Mouse (Mus musculus): ENCODE results near the gene Igf2bp1.

The Igf2bp1 gene

GRCm38 (mm10) chr11:96007516-96008235 is 1.9 kb upstream of the Igf2bp1 start:
- DNase-seq (ENCODE audit: low read depth, low spot score) = no peak

GRCm38 (mm10) chr11:96006852-96007515 is 1.2 kb upstream of the Igf2bp1 start:
- no peak for DNase-seq (ENCODE audit: low read depth, low spot score)

DNA sequence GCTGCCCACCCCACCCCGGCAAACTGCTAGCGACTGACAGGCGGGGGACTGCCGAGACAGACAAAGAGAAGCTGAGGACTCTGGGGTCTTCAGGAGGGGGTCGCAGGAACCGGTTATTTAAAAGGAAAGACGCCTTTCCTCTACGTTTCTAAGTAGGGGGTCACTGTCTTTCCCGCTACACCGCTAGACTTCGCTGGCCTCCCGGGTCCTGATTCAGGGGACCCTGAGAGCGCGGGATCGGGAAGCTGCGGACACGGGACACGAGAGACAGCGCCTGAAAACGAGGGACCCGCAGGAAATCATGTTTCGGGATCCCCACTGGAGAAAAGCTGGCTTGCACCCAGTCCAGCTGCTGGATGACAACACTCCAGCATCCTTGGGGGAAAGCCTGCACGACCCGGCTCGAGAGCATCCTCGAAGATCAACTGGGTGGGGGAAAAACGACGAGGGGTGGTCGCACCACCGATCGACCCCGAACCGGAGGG is 669 bp upstream of the Igf2bp1 start:
- no peak for DNase-seq (ENCODE audit: low read depth, low spot score)

DNA sequence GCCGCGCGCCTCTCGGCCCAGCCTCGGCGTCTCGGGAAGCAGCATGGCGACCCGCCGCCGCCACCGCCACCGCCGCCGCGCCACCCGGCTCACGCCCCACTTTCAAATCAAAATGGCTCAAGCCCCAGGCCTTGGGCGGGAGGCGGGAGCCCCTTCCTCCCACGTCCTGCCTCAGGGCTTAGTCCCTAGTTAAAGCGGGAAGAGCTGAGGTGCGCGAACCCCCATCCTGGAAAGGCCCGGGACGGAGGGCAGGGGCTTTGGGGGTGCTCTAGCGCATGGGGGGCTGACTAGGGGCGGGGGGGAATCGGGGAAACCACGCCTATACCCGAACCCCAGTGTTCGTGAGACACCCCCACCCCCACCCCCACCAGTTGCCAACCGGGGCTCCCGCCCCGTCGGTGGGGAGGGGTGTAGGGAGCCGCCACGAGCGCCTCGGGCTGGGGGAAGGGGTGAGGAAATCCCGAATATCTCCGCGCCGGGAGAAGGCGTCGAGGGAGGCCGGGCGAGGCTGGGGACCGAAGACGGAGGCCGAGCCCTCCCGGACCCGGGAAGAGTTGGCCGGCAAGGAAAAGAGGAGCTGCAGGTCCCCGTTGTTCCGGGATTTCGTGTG is 842 bp downstream of the Igf2bp1 start:
- DNase-seq (ENCODE audit: low read depth, low spot score) = no peak

GRCm38 (mm10) chr11:96003969-96004792 is 1.6 kb downstream of the Igf2bp1 start:
- DNase-seq (ENCODE audit: low read depth, low spot score) = no peak

DNA sequence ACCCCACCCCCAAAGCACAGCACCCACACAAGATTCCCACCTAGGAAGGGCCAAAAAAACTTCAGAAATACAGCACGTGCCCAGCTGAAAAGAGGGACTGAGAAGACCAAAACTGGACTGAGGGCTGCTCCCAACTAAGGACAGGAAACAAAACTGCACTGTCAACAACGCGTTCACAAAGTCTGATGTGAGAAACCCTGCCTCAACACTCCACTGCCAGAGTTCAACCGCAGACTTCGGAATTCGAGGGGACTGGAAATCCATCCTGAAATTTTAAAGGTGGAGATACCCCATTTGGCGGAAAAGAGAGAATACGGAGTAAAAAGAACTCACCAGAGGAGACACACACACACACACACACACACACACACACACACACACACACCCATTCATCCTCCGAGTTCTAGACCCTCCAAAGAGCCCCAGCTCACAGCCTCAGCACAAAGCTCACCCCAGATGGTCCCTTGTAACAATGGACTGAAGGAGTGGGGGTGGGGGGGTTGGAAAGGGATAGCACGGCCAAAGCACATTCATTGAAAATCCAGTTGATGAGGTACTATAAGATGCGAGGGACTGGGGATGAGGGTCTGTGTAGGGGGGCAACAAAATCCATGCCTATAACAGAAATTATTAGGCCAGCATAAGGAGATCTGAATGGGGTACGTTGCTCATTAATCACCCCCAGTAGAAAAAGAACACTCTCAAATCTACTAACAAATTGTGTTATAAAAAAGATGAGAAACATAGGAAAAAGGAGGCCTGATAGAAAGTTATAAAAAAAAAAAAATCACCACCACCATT is 2.4 kb downstream of the Igf2bp1 start:
- no peak for DNase-seq (ENCODE audit: low read depth, low spot score)

DNA sequence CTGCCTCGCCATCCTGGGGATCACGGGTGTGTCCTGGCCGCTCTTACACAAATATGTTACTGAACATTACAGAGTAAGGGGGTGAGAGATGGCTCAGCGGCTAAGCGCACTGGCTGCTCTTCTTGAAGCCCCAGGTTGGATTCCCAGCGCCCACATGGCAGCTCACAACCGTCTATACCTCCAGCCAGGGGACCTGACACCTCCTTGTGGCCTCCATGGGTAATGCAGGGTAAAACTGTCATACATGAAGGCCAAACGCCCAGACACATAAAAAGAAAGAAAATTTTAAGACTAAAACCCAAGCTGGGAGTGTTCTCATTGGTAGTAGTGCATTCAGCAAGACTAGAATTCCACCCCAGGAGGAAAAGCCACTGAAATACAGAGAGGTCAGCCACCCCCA is 11.6 kb downstream of the Igf2bp1 start:
- no peak for DNase-seq (ENCODE audit: low read depth, low spot score)

GRCm38 (mm10) chr11:95990886-95991708 is 14.6 kb downstream of the Igf2bp1 start:
- no peak for DNase-seq (ENCODE audit: low read depth, low spot score)

DNA sequence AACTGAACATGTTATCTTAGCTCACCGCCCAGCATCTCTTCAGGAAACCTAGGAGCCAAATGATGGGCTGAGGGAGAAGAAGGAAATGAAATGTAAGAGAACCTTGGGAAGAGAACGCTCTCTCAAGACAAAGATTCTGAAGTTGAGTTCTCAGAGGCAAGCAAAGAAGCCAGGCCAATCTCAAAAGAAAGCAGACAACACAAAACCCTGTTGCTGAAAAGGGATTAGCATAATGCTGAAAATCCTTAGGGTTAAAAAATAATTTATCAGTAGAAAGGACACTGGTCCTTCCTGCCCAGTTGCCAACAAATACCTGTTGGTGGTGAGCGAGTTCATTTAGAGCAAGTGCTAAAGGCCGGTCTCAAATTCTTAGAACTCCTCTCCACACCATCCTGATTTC is 15.3 kb downstream of the Igf2bp1 start:
- no peak for DNase-seq (ENCODE audit: low read depth, low spot score)

GRCm38 (mm10) chr11:95989864-95990263 is 15.9 kb downstream of the Igf2bp1 start:
- no peak for DNase-seq (ENCODE audit: low read depth, low spot score)

DNA sequence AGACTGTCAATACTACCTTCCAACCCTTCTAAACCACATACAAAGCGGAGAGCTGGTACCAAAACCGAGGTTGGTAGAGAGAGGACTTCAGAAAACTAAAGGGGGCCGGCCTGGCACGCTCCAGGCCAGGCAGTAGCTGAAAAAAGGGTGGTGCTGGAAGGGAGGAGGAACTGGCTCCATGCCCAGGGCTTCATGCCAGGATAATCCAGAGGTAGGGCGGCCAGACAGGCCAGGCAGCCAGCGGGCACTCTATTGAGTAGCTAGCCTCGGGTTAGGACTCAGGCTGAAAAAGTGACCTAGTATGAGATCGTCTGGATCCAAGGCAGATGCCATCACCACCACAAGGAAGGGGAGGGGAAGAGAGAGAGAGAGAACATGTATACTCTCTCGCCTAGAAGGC is 17.2 kb downstream of the Igf2bp1 start:
- DNase-seq (ENCODE audit: low read depth, low spot score) = no peak

- DNase-seq (ENCODE audit: low read depth, low spot score) = no peak
These were observed 17.8 kb downstream of the Igf2bp1 start for GRCm38 (mm10) chr11:95987854-95988447.

DNA sequence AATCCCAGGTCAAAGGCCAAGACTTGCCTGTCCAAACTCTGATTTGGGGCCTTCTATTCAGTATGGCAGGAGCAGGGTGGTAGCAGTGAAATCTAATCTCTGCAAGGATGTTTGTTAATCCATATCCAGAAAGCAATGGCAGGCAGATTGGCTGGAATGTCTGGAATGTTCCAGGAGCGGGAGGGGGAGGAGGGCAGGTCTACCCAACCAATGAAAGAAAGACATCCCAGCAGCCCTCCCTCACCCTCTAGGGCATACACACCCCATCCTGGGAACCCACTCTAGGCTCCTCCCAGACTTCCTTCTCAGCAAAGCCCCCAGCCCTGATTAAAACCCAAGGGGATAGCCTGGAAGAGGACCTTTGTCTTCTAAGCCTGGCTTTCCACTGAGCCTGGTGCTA is 23.3 kb downstream of the Igf2bp1 start:
- DNase-seq (ENCODE audit: low read depth, low spot score) = no peak

- DNase-seq (ENCODE audit: low read depth, low spot score) = no peak
These were observed 23.9 kb downstream of the Igf2bp1 start for GRCm38 (mm10) chr11:95981804-95982203.

- DNase-seq (ENCODE audit: low read depth, low spot score) = no peak
These were observed 24.9 kb downstream of the Igf2bp1 start for GRCm38 (mm10) chr11:95980762-95981418.

DNA sequence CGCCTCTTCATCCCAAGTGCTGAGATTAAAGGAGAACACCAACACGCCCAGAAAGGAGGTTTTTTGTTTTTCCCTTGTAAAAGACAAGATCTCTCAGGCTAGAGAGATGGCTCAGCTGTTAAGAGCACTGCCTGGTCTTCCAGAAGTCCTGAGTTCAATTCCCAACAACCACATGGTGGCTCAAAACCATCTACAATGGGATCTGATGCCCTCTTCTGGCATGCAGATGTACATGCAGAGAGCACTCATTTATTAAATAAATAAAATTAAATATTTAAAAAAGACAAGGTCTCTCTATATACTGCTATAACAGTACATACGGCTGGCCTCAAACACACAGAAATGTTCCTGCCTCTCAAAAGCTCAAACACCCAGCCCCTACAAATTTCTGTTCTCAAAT is 27.3 kb downstream of the Igf2bp1 start:
- no peak for DNase-seq (ENCODE audit: low read depth, low spot score)

DNA sequence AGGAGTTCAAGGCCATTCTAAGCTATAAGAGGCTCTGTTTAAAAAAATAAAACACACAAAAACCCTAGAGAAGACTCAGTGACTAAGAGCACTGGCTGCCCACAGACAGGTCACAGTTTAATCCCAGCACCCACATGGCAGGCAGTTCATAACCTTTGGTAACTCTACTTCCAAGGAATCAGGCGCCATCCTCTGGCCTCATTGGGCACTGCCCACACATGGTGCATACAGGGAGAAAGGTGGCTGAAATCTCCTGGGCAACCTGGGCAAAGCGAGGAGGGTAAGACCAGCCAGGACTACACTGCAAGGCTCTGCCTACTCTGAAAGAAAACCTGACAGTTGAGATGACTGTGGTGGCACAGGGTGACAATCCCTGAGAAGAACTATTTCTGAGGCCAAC is 29.4 kb downstream of the Igf2bp1 start:
- no peak for DNase-seq (ENCODE audit: low read depth, low spot score)

GRCm38 (mm10) chr11:95975694-95976093 is 30.0 kb downstream of the Igf2bp1 start:
- DNase-seq (ENCODE audit: low read depth, low spot score) = no peak

- DNase-seq (ENCODE audit: low read depth, low spot score) = no peak
These were observed 32.6 kb downstream of the Igf2bp1 start for GRCm38 (mm10) chr11:95973187-95973586.
